Mouse (Mus musculus): Measurements from ENCODE around the gene Sema3g. TPM values are rescaled to one million over a fixed set of nuclear protein-coding genes. Genes with fewer than 3 reads are reported as not detected.

The Sema3g gene
- polyA plus RNA-seq (2021; fragmentation: Nextera tagmentation) = 0.05 and 0.06 TPM in 2 replicates
- long read RNA-seq, experiment 1 = 0 reads
- long read RNA-seq, experiment 2 = 0 reads

DNA sequence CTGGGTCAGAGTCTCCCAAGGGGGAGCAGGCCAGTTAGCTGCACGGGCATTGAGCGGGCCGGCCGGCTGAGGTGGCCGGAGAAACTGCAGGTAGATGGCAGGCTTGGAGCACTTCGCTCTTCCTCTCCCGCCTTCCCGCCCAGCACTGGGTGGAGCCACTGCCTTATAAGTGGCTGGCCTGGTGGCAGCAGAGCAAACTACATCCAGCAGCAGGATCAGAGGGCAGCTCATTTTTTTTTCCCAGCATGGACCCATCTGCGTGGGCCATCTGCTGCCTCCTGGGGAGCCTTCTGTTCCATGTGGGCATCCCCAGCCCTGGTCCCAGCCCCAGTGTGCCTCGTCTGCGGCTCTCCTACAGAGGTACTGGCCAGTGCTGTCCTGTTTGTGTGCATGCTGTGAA lies at the start of gene Sema3g:
Sema3g (plus strand) TSS at position 195 of the 400 bp plus-strand sequence.

DNA sequence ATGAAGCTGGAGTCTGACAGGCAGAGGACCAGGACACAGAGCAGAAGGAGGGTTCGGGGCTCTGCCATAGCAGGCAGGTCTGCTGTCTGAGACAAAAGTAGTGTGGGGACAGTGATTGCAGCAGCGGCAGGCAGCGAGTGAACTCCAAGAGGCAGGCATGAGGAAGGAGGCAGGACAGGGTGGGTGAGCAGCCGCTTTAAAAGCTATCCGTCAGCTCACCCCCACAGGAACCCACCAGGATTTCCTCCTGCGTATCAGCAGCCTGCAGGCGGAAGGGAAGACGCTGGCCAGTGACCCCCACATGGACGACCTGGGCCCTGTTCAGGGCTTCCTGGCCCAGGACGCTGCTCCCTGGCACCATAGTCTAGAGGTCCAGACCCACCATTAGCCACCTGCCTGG lies 49.2 kb upstream of the Sema3g start, which contains the start of gene Stab1:
Stab1 (minus strand) TSS at position 217 of the 400 bp plus-strand sequence.

DNA sequence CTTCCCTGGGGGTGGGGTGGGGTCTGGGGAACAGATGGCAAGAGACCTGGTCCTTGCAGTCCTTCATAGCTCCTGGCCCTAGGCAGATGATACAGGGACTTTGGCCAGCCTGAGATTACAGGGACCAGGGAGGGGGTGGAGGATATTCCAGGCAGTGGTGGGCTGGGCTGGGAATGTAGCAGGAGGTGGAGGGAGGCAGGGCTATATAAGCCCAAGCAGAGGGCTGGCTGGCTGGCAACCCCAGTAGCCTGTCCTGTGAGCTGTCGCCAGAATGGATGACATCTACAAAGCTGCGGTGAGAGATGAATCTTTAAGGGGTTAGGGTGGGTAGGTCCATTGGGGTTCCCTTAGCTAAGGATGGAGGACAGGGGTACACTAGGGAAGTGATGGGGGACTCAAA lies 9.6 kb upstream of the Sema3g start, which contains the start of gene Tnnc1:
Tnnc1 (plus strand) TSS at position 229 of the 400 bp plus-strand sequence.

DNA sequence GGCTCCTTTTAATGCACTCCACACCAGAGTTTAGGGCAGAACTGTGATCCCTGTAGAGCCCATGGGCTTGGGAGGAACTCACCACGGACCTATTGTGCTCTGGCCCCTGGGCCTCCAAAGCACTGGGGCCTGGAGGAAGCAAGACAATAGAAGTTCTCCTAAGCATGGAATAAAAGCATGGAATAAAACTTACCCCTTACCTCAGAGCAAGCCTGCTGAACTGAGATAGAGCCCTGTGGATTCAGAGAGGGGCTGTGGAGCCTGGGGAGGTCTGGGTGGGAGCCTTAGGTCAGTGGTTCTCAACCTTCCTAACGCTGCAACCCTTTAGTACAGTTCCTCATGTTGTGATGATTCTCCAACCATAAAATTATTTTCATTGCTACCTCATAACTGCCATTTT lies 814 bp upstream of the Sema3g start, which contains the start of gene Nisch:
Nisch (minus strand) TSS at position 101 of the 400 bp plus-strand sequence.

DNA sequence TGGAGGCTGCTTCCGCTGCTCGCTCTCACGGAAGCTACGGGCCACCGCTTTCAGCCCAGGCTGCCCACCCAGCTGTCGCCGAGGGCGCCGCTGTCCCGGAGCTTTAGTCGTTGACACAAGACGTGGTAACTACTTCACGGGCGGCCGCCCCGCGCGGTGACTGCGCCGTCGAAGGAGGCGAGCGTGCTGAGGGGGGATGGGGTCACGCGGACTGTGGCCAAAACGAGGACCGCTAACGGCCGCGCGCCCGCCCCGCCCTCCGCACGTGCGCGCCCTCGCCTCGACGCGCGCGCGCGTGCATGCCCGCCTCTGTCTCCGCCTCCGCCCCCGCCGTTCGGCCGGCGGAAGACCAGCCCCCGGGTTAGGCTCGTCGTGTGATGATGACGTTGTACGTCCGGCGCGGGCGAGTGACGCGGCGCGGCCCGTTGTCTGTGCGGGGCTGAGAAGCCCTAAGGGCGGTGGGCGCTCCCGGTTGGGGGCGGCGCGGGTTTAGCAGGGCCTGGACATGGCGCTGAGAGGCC lies 33.5 kb downstream of the Sema3g start, which contains the start of the genes Phf7 and Bap1:
Phf7 (minus strand) TSS at position 234 of the 521 bp plus-strand sequence.
Bap1 (plus strand) TSS at position 367 of the 521 bp plus-strand sequence.

Other genes starting within 250 kb of the Sema3g start
- gene Glt8d1, start 216.5 kb upstream of the Sema3g start, polyA plus RNA-seq (2021; fragmentation: Nextera tagmentation) = 16.3 and 21.3 TPM in 2 replicates
- gene Spcs1, start 216.2 kb upstream of the Sema3g start, polyA plus RNA-seq (2021; fragmentation: Nextera tagmentation) = 514 and 571 TPM in 2 replicates
- 8.6 and 18.1 TPM in 2 replicates for gene Pbrm1, start 198.7 kb upstream of the Sema3g start, polyA plus RNA-seq (2021; fragmentation: Nextera tagmentation)
- gene Gnl3, start 198.7 kb upstream of the Sema3g start, polyA plus RNA-seq (2021; fragmentation: Nextera tagmentation) = 13.2 and 15.2 TPM in 2 replicates
- 129 and 147 TPM in 2 replicates for gene Smim4, start 88.9 kb upstream of the Sema3g start, polyA plus RNA-seq (2021; fragmentation: Nextera tagmentation)
- gene Nt5dc2, start 86.8 kb upstream of the Sema3g start, polyA plus RNA-seq (2021; fragmentation: Nextera tagmentation) = 5.2 and 7.7 TPM in 2 replicates
- 7.3 and 8.7 TPM in 2 replicates for gene Stab1, start 49.2 kb upstream of the Sema3g start, polyA plus RNA-seq (2021; fragmentation: Nextera tagmentation)
- 65.8 and 69.3 TPM in 2 replicates for gene Tnnc1, start 9.5 kb upstream of the Sema3g start, polyA plus RNA-seq (2021; fragmentation: Nextera tagmentation)
- gene Nisch, start 914 bp upstream of the Sema3g start, polyA plus RNA-seq (2021; fragmentation: Nextera tagmentation) = 114 and 135 TPM in 2 replicates
- gene Phf7, start 33.5 kb downstream of the Sema3g start, polyA plus RNA-seq (2021; fragmentation: Nextera tagmentation) = 3.6 and 3.7 TPM in 2 replicates
- 78.3 and 83.8 TPM in 2 replicates for gene Bap1, start 33.6 kb downstream of the Sema3g start, polyA plus RNA-seq (2021; fragmentation: Nextera tagmentation)
- 2.8 and 3.2 TPM in 2 replicates for gene Dnah1, start 106.0 kb downstream of the Sema3g start, polyA plus RNA-seq (2021; fragmentation: Nextera tagmentation)
- 14.1 and 16.4 TPM in 2 replicates for gene Capn7, start 118.8 kb downstream of the Sema3g start, polyA plus RNA-seq (2021; fragmentation: Nextera tagmentation)
- gene Sh3bp5, start 218.2 kb downstream of the Sema3g start, polyA plus RNA-seq (2021; fragmentation: Nextera tagmentation) = 22.4 and 23.5 TPM in 2 replicates